Mouse (Mus musculus): ENCODE measurements around the gene Olfr2.

Olfr2 gene

GRCm38 (mm10) chr7:107005972-107006371 lies at the start of gene Olfr2:
Gene Olfr2 (minus strand): TSS chr7:107006072.
- no peak for DNase-seq (ENCODE audit: inconsistent ontology term)

GRCm38 (mm10) chr7:107047578-107047977 lies 41.7 kb upstream of the Olfr2 start:
- DNase-seq (ENCODE audit: inconsistent ontology term): no peak

- DNase-seq (ENCODE audit: inconsistent ontology term): peak; percentile 10
Observed at GRCm38 (mm10) chr7:107045833-107046232, 40.0 kb upstream of the Olfr2 start.

GRCm38 (mm10) chr7:107044407-107044806 lies 38.5 kb upstream of the Olfr2 start:
- DNase-seq (ENCODE audit: inconsistent ontology term): no peak

GRCm38 (mm10) chr7:107043136-107043535 lies 37.3 kb upstream of the Olfr2 start:
- no peak for DNase-seq (ENCODE audit: inconsistent ontology term)

- no peak for DNase-seq (ENCODE audit: inconsistent ontology term)
Observed at GRCm38 (mm10) chr7:107039934-107040563, 34.2 kb upstream of the Olfr2 start.

- DNase-seq (ENCODE audit: inconsistent ontology term): no peak
Observed at GRCm38 (mm10) chr7:107030874-107031273, 25.0 kb upstream of the Olfr2 start, which contains the start of gene Olfr713. Gene Olfr713 (plus strand): TSS chr7:107031174.

GRCm38 (mm10) chr7:107004169-107004568 lies 1.7 kb downstream of the Olfr2 start:
- DNase-seq (ENCODE audit: inconsistent ontology term): no peak

- no peak for DNase-seq (ENCODE audit: inconsistent ontology term)
Observed at GRCm38 (mm10) chr7:107000798-107001197, 5.1 kb downstream of the Olfr2 start.

- no peak for DNase-seq (ENCODE audit: inconsistent ontology term)
Observed at GRCm38 (mm10) chr7:106985236-106985635, 20.6 kb downstream of the Olfr2 start.

- DNase-seq (ENCODE audit: inconsistent ontology term): no peak
Observed at GRCm38 (mm10) chr7:106975353-106975752, 30.5 kb downstream of the Olfr2 start, which contains the start of gene Olfr711. Gene Olfr711 (minus strand): TSS chr7:106975453.

- peak; percentile 1 for DNase-seq (ENCODE audit: inconsistent ontology term)
Observed at GRCm38 (mm10) chr7:106967503-106967902, 38.4 kb downstream of the Olfr2 start.

GRCm38 (mm10) chr7:106963837-106964236 lies 42.0 kb downstream of the Olfr2 start, which contains the start of gene Olfr6:
Gene Olfr6 (minus strand): TSS chr7:106963937.
- no peak for DNase-seq (ENCODE audit: inconsistent ontology term)

GRCm38 (mm10) chr7:106948212-106948611 lies 57.7 kb downstream of the Olfr2 start, which contains the start of gene Olfr710:
Gene Olfr710 (minus strand): TSS chr7:106948312.
- DNase-seq (ENCODE audit: inconsistent ontology term): no peak
